Comparison of ENCODE assay signal across 20 mouse cellular contexts in genomic region chr3:66263270-66263669, GRCm38 (mm10). TPM values are rescaled to one million over a fixed set of nuclear protein-coding genes. Genes with fewer than 3 reads are reported as not detected.
"Had no signal": no experiment of that assay in that cellular context is flagged by ENCODE, and none has a peak within 500 bp of the region (broad histone marks: within the 10 kb centered on the region; RNA-seq: fewer than 3 reads in every experiment).

No protein-coding gene starts in this region.

- ATAC-seq: liver, postnatal 0 days; lung, postnatal 0 days; midbrain, embryonic 15.5 days had no signal

- H3K4me2 ChIP-seq: liver, embryonic 13.5 days; liver, embryonic 15.5 days; lung, embryonic 15.5 days; midbrain, embryonic 12.5 days; midbrain, embryonic 15.5 days; neural tube, embryonic 12.5 days; stomach, embryonic 15.5 days had no signal

- H3K27ac ChIP-seq: liver, embryonic 13.5 days; liver, embryonic 15.5 days; lung, embryonic 15.5 days; macrophage; midbrain, embryonic 12.5 days; midbrain, embryonic 15.5 days; neural tube, embryonic 12.5 days; stomach, embryonic 15.5 days; stomach, postnatal 0 days had no signal

- H3K9me3 ChIP-seq: liver, embryonic 13.5 days; liver, embryonic 15.5 days; lung, embryonic 15.5 days; megakaryocyte, embryonic 14.5 days; midbrain, embryonic 12.5 days; midbrain, embryonic 15.5 days; neural tube, embryonic 12.5 days; stomach, embryonic 15.5 days had no signal

- H3K36me3 ChIP-seq: liver, embryonic 13.5 days; liver, embryonic 15.5 days; lung, embryonic 15.5 days; midbrain, embryonic 12.5 days; midbrain, embryonic 15.5 days; neural tube, embryonic 12.5 days; stomach, embryonic 15.5 days had no signal

- H3K4me3 ChIP-seq: liver, embryonic 13.5 days; liver, embryonic 15.5 days; lung, embryonic 15.5 days; megakaryocyte, embryonic 14.5 days; midbrain, embryonic 12.5 days; midbrain, embryonic 15.5 days; neural tube, embryonic 12.5 days; stomach, embryonic 15.5 days had no signal

- H3K9ac ChIP-seq: liver, embryonic 13.5 days; liver, embryonic 15.5 days; liver, postnatal 0 days; lung, embryonic 15.5 days; midbrain, embryonic 12.5 days; midbrain, embryonic 15.5 days; neural tube, embryonic 12.5 days; stomach, embryonic 15.5 days had no signal

- DNase-seq: liver, embryonic 13.5 days; liver, postnatal 0 days; lung, adult 2 months; lung, postnatal 14 days; lung, postnatal 36 days; right cerebral cortex, postnatal 14 days; thymus, adult 2 months; thymus, postnatal 25 days; thymus, postnatal 4 days had no signal

- H3K4me1 ChIP-seq: liver, embryonic 13.5 days; liver, embryonic 15.5 days; lung, embryonic 15.5 days; megakaryocyte, embryonic 14.5 days; midbrain, embryonic 12.5 days; midbrain, embryonic 15.5 days; neural tube, embryonic 12.5 days; stomach, embryonic 15.5 days had no signal

- H3K27me3 ChIP-seq: liver, embryonic 13.5 days; liver, embryonic 15.5 days; lung, embryonic 15.5 days; megakaryocyte, embryonic 14.5 days; midbrain, embryonic 12.5 days; midbrain, embryonic 15.5 days; neural tube, embryonic 12.5 days; stomach, embryonic 15.5 days had no signal

RNA-seq across cellular contexts. Expression of gene Veph1, which starts 33.4 kb away (rescaled TPM):
- polyA plus RNA-seq: liver, postnatal 0 days; macrophage; spleen, adult 2 months; thymus, adult 2 months had no signal

RNA-seq across cellular contexts. Expression of gene Ptx3, which starts 43.6 kb away (rescaled TPM):
- polyA plus RNA-seq: macrophage; spleen, adult 2 months had no signal
